Mouse (Mus musculus) thymus, postnatal 4 days (tissue): ENCODE results near the gene Cap1.
A peak's percentile ranks its signal among the peaks of the same experiment; 100 is the strongest.
"Not testable (repeated sequence)": the region's sequence is repeated elsewhere in the genome, so short reads cannot be mapped to it uniquely, and the experiment has no call there.

Experiments
- DNase-seq: peaks from one replicate; pipeline ENCODE4 v3.0.0; 2021

Gene Cap1

DNA sequence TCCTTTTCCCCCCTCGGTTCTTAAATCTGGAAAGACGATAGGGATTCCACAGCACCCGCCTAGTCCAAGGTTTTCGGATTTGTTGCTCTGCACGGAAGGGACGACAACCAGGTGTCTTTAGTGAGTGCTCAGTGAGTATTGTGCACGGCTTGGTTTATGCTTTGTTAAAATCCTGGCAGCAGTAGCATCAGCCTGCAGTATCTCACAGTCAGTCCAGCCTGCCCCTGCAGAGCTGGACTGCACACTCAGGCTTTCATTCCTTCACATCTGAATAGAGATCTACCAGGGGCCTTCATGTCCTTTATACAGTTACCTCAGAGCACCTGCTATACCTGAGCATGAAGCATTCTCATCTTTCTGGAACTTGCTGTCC, 49.5 kb downstream of the Cap1 start:
- DNase-seq, result no peak

DNA sequence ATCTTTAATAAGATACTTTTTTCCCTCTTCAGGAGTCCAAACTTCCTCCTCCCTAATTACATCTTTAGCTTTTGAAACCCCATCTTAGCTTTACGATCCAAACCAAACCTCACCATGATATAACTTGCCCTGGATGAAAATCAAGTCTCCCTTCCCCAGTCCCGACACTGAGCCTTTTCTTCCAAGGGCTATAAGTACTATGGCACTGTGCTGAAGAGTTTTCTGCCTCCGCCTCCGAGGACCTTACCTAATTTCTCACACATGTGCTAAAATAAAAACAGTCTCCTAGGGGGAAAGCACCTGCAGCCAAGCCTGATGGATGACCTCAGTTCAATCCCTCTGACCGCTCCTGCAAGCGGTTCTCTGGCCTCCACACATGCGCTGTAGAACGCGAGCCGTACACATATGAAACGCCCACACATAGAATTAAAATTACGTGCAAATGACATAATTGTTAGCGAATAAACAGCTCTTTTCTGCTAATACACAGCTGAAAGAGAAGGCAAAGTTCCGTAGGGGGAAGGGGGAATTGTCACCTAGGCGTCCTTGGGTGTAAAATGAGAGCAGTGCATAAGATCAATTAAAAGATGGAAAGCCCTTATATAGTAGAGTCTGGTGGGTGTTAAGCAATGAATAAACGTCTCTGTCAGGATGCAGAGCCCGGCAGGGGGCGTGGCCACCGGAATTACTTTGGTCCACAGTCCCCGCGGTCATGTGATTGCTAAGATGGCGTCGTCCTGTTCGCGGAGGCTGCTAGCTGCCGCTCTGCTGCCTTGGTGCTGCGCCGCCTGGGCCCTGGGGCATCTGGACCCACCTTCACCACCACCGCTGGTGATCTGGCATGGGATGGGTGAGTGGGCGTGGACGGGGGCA, 50.1 kb downstream of the Cap1 start, which contains the start of gene Ppt1:
Gene Ppt1, plus strand, starts transcription at position 713 of the 873 bp plus-strand sequence.
- peak; percentile 96 for DNase-seq

GRCm38 (mm10) chr4:122831888-122832287, 54.0 kb downstream of the Cap1 start:
- DNase-seq, result no peak

DNA sequence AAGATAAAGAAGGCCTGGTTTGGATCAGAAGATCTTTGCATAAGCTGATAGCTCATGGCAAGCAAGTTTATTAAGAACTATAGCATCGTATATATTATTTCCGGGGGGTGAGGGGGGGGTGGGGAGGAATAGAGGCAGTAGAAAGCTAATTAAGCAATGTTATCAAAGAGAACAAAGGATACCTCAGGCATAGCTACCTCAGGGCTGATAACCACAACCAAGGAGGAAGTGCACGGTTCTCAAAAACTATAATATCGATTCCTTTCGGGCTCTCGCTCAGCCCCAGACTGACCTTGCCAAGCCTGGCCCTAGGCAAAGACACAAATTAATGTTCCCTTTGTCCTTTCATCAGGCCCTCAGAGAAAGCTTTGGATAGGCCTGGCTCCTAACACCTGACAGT, 56.5 kb downstream of the Cap1 start:
- DNase-seq, result no peak

DNA sequence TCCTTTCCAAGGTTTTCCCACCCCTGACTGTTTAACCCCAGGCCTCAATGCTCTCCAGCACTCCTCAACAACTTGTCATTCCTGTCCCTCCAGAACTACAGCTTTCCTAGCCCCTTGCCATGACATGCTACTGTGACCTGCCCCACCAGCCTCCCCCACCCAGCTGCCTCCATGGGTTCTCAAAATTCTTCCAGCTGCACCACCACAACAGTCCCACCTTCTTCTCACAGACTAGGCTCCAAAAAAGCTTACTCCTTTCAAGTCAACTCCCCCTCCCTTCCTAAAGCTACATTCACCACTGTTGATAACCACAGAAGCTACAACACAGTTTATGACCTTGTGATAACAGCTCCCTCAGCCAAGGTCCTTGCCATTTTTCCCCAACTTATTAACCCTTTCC, 58.2 kb downstream of the Cap1 start:
- DNase-seq, result peak; percentile 25

DNA sequence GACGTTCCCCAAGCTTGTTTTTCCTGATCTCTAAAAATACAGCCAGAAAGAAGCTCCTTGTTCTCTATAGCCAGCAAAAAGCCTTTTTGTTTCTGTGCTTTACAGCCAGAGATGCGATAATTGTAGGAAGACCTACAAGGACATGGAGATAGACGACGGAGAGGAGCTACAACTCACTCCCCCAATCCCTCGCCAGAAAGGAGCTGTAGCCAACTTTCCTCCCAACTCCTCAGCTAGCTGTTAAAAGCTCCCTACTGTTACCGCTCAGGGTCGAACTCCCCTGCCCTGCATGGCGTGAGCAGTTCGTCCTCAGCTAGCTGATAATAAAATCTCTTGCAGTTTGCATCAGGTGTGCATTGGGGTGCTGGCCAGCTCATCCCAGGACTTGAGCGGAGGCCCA, 64.9 kb downstream of the Cap1 start:
- not testable (repeated sequence) for DNase-seq

GRCm38 (mm10) chr4:122816202-122816601, 69.7 kb downstream of the Cap1 start:
- no peak for DNase-seq

- no peak for DNase-seq
Observed at GRCm38 (mm10) chr4:122811824-122812223, 74.0 kb downstream of the Cap1 start.

DNA sequence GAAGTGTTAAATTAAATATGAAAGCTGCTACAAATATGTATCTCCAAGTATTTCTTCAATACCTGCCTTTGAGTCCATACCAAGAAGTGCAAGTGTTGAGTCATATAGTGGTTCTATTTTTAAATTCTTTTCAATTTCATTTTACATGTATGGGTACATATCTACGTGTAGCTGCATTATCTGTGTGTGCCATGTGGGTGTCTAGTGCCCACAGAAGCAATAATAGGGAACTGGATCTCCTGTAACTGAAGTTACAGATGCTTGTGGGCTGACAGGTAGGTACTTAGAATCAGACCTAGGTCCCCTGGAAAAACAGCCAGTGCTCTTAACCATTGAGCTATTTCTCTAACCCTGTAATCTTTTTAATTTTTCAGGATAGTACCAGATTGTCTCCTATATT, 74.7 kb downstream of the Cap1 start:
- DNase-seq, result no peak
